Mouse (Mus musculus): ENCODE results near the gene Dnajc14.

Dnajc14 gene

GRCm38 (mm10) chr10:128803771-128804270 lies at the start of gene Dnajc14:
Gene Dnajc14, plus strand, starts transcription at chr10:128804062.
- peak in 1 of 2 experiments; percentile 8 for DNase-seq (ENCODE audit: low spot score in 2 of 2)

DNA sequence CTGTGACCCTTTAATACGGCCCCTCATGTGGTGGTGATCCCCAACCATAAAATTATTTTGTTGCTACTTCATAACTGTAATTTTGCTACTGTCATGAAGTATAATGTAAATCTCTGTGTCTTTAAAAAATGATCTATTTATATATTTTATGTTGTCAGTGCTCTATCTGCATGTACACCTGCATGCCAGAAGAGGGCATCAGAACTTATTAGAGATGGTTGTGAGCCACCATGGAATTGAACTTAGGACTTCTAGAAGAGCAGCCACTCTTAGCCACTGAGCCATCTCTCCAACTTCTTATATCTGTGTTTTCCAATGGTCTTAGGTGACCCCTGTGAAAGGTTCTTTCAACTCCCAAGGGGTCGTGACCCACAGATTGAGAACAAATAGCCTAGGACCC lies 31.0 kb upstream of the Dnajc14 start:
- DNase-seq (ENCODE audit: low spot score in 2 of 2): no peak

DNA sequence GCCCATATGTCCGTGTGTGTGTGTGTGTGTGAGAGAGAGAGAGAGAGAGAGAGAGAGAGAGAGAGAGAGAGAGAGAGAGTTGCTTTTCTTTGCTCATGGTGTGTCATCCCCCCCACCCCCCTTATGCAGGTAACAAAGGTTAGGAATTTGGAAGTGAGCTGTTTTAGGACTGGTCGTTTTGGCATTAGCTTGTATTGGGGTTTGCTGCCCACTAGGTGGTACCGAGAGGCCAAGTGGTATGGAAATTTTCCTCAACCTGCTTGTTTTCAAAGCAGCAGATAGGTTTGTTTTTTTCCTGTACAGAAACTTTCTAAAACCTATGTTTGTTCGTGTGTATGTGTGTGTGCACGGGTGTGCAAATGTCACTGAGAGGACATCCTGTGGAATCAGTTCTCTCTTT lies 30.2 kb upstream of the Dnajc14 start:
- no peak for DNase-seq (ENCODE audit: low spot score in 2 of 2)

GRCm38 (mm10) chr10:128778441-128778840 lies 25.4 kb upstream of the Dnajc14 start:
- DNase-seq (ENCODE audit: low spot score in 2 of 2): no peak

- DNase-seq (ENCODE audit: low spot score in 2 of 2): no peak
Observed at GRCm38 (mm10) chr10:128779011-128779795, 24.7 kb upstream of the Dnajc14 start.

DNA sequence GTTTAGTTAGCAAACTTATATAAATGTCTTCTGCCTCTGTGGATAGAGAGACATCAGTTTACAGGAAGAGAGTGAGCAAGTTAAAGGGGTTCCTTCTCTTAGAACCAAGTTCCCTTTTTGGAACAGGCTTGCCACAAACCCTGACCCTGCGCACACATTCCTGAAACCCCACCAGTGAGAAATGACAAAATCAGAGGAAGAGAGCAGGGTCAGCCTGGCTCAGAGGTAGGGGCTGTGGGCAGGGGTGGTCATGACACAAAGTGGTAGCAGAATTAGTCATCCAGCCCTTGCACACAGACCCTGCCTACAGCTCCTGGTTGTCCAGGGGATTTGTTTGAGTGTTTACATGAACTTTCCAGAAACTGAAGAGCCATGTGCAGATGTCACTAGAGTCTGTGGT lies 23.7 kb upstream of the Dnajc14 start:
- DNase-seq (ENCODE audit: low spot score in 2 of 2): no peak

DNA sequence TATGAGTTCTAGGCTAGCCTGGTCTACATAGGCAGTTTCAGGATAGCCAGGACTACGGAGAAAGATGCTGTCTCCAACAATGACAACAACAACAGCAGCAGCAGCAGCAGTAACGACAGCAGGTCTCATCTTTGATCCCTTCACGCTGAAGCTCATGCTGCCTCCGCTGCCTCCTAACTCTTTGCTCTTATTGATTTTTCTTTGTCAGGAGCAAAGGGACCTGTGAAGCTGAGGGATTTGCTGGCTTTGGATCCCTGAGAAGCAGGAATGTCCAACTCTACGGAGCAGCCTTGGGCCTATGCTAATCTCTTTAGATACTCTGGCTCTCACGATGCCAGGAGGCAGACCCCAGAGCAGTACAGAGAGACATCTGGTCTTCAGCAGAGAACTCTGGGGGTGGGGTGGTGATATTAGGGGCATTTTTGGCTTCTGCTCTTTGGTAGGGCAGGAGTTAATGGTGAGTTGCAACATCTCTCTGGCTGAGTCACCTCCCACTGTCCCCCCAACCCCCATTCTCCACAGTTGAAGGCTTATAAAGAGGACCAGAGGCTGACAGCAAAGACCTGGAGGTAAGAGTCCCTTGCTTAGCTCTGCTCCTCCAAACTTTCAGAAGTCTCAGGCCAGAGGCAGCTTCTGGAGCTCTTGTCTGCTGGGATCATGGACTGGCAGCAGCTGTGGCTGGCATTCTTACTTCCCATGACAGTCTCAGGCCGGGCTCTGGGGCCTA lies 13.3 kb upstream of the Dnajc14 start, which contains the start of gene Mmp19:
Gene Mmp19 (plus strand): TSS at position 513 of the 727 bp plus-strand sequence.
- DNase-seq (ENCODE audit: low spot score in 2 of 2): no peak

DNA sequence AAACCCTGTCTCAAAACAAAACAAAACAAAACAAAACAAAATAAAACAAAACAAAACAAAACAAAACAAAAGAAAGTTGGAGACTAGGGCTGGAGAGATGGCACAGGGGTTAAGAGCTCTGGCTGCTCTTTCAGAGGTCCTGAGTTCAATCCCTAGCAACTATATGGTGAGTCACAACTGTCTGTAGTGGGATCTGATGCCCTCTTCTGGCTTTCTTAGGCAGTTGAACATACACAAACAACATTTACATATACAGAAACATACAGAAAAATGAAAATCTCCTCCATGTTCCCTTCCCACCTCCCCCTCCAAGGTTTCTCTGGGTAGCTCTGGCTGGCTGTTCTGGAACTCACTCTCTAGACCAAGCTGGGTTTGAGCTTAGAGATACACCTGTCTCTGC lies 11.8 kb upstream of the Dnajc14 start:
- DNase-seq (ENCODE audit: low spot score in 2 of 2): no peak

DNA sequence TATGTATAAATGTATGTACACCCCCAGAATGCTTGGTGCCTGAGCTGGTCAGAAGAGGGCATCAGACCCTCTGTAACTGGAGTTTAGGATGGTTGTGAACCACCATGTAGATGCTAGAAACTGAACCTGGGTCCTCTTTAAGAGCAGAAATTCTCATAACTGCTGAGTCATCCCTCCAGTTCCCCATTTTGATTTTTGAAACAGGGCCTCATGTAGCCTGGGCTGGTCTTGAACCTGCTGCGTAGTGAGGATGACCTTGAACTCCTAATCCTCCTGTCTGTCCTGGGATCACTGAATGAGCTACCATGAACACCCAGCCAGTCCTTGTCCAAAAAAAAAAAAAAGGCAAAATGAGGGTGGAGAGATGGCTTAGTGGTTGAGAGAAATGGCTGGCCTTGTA lies 10.6 kb upstream of the Dnajc14 start:
- DNase-seq (ENCODE audit: low spot score in 2 of 2): no peak

- no peak for DNase-seq (ENCODE audit: low spot score in 2 of 2)
Observed at GRCm38 (mm10) chr10:128794391-128794790, 9.5 kb upstream of the Dnajc14 start.

DNA sequence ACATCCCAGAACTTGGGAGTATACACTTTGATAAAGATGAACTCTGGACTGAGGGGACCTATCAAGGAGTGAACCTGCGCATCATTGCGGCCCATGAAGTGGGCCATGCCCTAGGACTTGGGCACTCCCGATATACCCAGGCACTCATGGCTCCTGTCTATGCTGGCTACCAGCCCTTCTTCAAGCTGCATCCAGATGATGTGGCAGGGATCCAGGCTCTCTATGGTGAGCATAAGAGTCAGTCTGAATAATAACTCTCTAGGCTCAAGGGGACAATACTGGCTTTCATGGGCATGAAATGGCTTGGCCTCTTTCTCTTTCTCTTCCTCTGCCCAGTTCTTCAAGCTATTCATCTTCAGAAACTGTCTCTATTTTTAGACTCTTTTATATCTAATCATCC lies 8.3 kb upstream of the Dnajc14 start:
- no peak for DNase-seq (ENCODE audit: low spot score in 2 of 2)

DNA sequence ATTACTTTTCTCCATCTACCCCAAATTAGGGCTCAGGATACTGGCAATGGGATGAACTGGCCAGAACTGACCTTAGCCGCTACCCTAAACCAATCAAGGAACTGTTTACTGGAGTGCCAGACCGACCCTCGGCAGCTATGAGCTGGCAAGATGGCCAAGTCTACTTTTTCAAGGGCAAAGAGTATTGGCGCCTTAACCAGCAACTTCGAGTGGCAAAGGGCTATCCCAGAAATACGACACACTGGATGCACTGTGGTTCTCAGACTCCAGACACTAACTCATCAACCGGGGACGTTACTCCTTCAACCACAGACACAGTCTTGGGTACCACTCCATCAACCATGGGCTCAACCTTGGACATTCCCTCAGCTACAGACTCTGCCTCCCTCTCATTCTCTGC lies 5.2 kb upstream of the Dnajc14 start:
- no peak for DNase-seq (ENCODE audit: low spot score in 2 of 2)

DNA sequence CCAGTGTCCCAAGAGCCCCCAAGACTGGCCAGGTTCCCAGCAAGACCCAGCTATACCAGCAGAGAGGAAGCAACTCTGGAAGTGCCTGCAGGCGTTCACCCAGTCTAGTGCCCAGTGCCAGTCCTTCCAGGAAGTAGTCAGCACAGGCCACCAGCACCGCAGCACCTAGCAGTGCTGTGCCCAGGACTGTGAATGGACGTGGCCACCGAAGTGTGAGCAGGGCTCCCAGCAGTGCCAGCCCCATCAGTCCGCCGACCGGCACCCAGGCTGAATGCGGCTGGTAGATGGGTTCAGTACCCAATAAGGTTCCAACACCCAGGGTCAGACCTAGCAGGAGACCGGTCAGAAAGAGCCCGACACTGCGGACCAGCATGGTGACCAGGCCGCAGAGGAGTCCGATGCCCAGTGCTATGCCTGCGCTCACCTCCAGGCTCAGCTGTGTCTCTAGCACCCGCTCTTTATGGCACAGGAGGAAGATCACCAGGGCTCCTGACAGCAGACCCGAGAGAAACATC lies 1.8 kb upstream of the Dnajc14 start:
- DNase-seq (ENCODE audit: low spot score in 2 of 2): no peak

GRCm38 (mm10) chr10:128802956-128803355 lies 906 bp upstream of the Dnajc14 start:
- DNase-seq (ENCODE audit: low spot score in 2 of 2): no peak

- DNase-seq (ENCODE audit: low spot score in 2 of 2): no peak
Observed at GRCm38 (mm10) chr10:128803361-128803760, 501 bp upstream of the Dnajc14 start.

DNA sequence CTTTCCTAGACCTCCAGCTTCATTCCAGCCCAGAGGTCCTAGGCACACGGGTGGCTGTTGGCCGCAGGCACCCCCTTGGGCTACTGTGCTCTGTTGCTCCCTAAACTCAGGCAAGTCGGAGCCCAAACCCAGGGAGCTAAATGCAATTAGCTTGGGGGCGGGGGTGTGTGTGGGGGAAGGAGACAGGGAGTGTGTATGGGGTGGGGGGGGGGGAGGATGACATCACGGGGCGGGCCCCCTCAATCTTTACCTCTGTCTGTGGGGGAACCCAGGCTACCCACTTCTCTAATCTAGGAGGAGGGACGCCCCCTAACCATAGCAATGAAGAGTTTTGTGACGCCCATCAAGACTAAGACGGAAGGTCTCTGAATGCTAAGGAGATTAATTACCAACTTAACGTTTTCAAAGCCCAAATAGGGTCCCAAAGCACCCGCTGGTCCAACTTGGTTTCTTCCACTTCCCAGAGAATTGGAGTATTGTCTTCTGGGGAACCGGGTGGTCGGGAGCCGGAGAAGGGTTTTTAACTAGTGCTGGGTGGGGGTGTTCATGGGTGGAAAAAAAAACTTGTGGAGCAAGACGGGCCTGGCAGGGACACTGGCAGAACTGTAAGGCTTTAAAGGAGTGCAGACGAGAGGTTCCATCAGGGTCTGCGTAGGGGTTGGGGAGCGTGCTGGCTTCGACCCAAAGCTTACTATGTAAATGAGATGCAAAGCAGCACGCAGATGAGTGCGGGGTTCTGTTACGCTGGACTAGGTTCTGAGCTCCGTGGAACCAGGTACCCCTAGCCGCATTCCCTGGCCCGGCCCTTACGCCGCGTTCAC lies 619 bp downstream of the Dnajc14 start, which contains the start of gene Tmem198b:
Gene Tmem198b (minus strand): TSS at position 100 of the 821 bp plus-strand sequence.
- DNase-seq (ENCODE audit: low spot score in 2 of 2): peak; percentile 34 to 70

- DNase-seq (ENCODE audit: low spot score in 2 of 2): peak; percentile 92 to 95
Observed at GRCm38 (mm10) chr10:128805092-128806000, 1.5 kb downstream of the Dnajc14 start.

GRCm38 (mm10) chr10:128806086-128806485 lies 2.2 kb downstream of the Dnajc14 start:
- no peak for DNase-seq (ENCODE audit: low spot score in 2 of 2)

DNA sequence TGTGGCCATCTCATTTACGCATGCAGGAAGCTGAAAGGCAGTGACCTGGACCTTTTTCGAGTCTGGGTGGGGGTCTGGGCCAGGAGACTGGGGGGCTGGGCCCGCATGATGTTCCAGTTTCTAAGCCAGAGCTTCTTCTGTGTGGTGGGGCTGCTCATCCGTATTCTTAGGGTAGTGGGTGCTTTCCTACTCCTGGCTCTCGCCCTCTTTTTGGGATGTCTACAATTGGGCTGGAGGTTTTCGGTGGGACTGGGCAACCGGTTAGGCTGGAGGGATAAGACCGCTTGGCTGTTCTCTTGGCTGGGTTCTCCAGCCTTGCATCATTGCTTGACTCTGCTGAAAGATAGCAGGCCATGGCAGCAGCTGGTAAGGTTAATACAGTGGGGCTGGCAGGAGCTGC lies 3.2 kb downstream of the Dnajc14 start:
- DNase-seq (ENCODE audit: low spot score in 2 of 2): no peak

GRCm38 (mm10) chr10:128817033-128817432 lies 13.2 kb downstream of the Dnajc14 start, which contains the start of gene Sarnp:
Gene Sarnp, plus strand, starts transcription at chr10:128817333.
- no peak for DNase-seq (ENCODE audit: low spot score in 2 of 2)

GRCm38 (mm10) chr10:128820217-128820616 lies 16.4 kb downstream of the Dnajc14 start:
- no peak for DNase-seq (ENCODE audit: low spot score in 2 of 2)

Data from natural killer cell, adult 2 months (primary cell).